Mouse (Mus musculus): ENCODE results near the gene Zfp710.

The Zfp710 gene

DNA sequence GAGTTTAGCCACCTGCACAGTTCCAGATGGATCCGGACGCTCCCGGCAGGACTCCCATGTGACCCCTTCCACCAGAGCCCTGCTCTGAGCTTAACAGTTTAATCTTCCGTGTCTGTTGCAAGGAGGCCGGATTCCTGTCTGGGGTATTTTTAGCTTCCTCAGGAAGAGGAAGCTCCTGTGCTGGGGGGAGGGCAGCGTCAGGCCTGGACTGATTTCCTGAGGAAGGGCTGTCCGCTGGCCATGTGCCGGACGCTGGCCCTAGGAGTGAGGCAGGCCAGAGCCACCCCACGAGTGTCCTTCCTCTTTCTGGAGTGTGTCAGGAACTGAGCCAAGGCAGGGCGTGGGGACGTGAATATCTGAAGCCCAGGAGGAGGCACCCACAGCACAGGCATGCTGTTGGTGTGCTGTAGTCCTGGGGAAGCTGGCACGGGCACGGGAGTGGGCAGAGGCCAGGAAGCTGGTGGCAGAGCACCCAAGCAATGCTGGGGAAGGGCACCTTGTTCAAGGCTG lies 54.2 kb downstream of the Zfp710 start:
- DNase-seq (ENCODE audit: low spot score in 2 of 2): peak; percentile 95 to 98

DNA sequence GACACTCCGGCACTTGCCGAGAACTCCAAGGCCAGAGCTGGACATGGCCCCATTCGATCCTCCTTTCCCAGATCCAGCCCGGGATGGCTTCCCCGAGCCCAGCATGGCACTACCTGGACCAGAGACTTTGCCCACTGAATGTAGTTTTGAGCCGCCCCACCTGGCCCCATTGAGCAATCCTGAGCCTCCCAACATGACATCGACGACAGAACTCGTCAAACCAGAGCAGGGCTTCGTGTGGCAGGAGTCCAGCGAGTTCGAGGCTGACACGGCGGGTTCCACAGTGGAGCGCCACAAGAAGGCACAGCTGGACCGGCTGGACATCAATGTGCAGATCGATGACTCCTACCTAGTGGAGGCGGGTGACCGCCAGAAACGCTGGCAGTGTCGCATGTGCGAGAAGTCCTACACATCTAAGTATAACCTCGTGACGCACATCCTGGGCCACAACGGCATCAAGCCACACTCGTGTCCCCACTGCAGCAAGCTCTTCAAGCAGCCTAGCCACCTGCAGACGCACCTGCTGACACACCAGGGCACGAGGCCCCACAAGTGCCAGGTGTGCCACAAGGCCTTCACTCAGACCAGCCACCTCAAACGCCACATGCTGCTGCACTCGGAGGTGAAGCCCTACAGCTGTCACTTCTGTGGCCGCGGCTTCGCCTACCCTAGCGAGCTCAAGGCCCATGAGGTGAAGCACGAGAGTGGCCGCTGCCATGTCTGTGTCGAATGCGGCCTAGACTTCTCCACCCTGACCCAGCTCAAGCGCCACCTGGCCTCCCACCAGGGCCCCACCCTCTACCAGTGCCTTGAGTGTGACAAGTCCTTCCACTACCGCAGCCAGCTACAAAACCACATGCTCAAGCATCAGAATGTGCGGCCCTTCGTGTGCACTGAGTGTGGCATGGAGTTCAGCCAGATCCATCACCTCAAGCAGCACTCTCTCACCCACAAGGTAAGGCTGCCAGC lies 57.3 kb downstream of the Zfp710 start:
- no peak for DNase-seq (ENCODE audit: low spot score in 2 of 2)

DNA sequence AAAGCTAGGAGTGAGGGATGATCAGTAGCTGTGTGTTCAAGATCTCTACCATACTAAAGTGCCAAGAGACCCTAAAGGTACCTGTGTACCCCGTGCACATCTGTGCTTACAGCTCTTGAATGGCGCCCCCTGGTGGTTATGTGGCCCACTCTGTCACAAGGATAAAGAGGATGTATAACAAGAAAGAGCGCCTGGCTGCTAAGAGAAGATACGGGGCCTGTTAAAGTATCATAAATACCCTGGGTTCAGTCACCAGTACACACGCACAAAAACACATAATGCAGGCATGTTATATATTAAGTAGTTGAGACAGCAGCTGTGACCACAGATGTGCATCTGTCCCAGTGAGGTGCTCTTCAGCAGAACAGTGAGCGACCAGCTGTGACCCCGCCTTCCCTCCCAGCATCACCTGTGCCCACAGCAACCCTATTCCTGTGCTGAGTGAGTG lies 59.9 kb downstream of the Zfp710 start:
- no peak for DNase-seq (ENCODE audit: low spot score in 2 of 2)

DNA sequence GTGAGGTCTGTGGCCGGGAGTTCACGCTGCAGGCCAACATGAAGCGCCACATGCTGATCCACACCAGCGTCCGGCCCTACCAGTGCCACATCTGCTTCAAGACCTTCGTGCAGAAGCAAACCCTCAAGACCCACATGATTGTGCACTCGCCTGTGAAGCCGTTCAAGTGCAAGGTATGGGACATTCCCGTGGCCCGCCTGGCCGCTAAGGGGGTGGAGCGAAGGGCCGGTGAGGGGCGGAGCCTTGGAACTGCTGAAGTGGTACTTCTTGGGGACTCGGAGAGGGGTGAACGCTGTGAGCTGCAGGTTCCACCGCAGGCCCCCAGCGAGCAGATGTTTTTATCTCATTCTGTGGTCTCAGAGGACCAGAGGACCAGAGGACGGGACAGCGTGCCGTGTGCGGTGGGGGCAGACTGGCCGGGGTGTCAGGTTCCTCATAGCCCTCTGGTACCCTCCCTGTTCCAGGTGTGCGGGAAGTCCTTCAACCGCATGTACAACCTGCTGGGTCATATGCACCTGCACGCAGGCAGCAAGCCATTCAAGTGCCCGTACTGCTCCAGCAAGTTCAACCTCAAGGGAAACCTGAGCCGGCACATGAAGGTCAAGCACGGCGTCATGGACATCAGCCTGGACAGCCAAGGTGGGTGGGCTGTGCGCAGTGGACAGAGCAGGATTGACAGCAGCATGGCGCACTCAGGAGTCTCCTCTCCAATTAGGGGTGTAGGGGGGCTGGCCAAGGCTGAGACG lies 61.5 kb downstream of the Zfp710 start:
- no peak for DNase-seq (ENCODE audit: low spot score in 2 of 2)

DNA sequence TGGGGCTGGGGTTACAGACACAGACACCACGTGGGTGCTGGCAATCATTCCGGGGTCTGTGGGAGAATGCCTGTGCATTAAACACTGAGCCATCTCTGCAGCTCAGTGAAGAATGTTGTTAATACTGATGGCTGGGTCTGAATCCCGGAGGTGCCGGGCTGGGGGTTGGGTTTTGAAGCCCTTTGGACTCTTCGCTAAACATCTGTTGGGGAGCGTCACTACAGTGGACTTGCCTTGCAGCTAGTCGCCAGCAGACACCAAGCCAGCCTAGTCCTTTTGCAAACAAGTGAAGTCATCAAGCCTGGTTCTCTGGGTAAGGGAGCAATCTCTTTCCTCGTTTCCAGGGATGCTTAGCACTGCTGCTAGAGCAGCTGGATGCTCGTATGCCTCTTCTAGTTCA lies 63.6 kb downstream of the Zfp710 start:
- DNase-seq (ENCODE audit: low spot score in 2 of 2): no peak

DNA sequence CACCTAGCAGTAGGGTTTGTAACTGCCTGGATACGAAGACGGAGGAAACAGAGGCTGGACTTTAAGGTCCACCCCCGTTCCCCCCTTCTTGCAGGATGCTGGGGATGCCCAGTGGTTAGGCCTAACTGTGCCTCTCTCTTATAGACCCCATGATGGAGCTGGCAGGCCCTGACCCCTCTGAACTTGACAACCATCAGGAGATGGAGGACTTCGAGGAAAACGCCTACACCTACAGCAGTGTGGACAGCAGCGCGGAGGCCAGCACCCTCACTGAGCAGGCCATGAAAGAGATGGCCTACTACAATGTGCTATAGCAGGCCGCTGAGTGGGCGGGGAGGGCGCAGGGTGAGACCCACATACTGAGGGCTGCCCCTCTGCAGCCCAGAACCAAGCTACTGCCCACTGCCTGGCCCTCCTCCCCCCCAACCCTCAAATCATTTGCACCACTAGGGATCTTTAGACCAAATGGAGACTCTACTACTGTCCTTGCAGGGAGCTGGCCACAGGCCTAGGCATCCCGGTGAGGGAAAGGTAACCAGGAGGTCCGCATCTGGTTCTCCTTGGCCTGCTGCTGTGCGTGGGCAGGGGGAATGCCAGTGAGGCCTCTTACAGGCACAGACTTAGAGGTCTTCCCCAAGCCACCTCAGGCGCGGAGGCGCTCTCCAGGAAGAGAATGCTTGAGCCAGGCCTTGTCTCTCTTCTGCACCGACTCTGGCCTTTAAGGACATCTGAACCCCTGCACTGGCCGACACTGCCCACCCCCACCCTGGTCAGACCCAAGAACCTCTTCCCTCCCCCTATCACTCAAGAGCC lies 65.8 kb downstream of the Zfp710 start:
- DNase-seq (ENCODE audit: low spot score in 2 of 2): no peak

DNA sequence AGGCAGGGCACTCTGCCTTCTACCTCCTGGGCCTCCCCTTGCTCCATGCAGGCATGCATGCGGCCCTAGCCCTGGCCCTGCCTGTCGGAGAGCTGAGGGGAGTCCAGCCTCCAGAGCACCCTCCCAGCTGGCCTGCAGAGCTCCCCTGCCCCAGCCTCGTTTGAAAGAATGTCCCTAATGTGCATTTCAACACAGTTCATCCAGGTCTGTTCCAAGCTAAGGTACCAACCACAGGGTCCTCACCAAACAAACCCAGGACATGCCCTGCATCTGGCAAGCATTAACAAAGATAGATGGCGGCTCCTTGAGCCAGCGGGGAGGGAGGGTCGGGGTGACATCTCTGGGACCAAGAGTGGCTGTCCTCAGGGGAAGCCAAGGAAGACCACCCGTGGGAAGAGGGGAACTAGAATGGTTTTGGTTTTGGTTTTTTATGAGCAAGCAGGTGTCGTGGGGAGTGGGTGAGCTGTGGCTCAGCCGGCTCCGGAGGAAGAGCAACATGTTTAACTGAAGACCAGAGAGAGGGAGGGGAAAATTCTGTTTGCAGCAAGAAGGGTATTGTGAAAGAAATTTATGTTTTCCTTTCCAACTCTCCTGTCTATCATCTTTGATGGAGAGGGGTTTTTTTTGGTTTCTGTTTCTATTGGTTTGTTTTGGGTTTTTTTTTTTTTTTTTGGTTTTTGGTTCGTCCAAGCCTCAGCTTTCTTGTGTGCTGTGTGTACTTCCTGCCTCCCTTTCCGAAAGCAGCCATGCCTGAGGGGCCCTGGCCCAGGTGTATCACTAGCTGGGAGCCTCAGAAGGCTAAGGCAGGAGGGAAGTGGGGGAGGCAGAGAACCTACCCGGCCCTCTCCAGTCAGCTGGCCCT lies 66.6 kb downstream of the Zfp710 start:
- DNase-seq (ENCODE audit: low spot score in 2 of 2): no peak

DNA sequence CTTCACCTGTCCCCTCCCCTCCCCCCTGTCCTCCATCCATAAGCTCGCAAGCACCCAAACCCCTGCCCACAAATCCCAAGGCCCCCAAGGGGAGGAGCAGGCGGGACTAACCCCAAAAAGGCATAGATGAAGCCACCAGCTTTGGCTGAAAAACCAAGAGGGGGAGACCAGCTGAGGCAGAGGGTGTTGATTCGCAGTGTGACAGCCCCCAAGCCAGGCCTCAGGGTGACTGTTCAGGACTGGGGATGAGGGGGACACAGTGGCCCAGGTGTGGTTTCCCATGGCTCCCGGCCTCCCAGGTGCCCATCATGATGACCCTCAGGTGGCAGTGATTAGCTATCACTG lies 67.2 kb downstream of the Zfp710 start:
- no peak for DNase-seq (ENCODE audit: low spot score in 2 of 2)

DNA sequence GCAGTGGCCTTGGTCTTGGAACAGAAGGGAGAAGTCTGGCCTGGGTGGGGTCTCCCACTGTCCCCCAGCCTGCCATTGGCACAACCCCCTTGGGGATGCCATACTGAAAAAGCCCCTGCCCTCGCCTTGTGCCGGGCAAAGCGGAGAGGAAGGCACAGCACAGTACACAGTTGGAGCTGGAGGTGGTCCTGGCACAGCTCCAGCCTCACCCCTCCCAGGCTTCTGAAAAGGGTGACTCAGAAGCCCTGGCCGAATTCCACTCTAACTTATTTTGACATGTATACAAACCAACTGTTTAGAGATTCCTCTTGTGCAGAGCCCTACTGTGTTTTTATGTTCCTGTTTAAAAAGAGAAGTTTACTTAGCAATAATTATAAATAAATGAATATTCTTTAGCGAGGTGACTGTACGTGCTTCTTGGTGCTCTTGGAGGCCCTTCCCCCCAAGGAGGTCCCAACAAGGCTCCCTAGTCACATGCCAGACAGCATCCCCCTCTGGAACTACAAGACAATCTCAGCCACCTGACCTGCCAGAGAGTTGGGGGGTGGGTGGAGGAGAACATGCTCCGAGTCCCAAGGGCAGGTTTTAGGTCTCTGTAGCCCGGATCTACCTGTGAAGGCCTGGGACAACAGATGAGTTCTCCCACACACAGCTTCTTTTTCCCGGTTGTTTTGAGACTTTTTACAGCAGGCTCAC lies 67.9 kb downstream of the Zfp710 start:
- peak in 1 of 2 experiments; percentile 54 for DNase-seq (ENCODE audit: low spot score in 2 of 2)

DNA sequence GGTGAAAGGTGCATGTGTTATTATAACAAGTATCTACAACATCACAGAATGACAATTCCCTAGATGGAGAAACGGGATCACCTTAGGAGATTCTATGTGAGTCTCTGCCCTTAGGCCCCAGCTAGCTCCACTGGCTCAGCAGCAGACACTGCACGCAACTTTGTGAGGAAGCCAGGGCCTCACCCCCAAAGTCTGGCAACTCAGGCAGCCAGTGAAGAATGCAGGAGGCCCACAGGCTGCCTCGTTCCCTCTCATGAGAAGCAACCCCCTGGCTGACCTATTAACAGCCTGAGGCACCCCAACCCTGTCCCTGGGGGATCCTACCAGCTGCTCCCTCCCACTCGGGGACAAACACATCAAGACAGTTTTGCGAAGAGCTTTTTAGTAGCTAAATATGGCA lies 69.9 kb downstream of the Zfp710 start:
- DNase-seq (ENCODE audit: low spot score in 2 of 2): no peak

DNA sequence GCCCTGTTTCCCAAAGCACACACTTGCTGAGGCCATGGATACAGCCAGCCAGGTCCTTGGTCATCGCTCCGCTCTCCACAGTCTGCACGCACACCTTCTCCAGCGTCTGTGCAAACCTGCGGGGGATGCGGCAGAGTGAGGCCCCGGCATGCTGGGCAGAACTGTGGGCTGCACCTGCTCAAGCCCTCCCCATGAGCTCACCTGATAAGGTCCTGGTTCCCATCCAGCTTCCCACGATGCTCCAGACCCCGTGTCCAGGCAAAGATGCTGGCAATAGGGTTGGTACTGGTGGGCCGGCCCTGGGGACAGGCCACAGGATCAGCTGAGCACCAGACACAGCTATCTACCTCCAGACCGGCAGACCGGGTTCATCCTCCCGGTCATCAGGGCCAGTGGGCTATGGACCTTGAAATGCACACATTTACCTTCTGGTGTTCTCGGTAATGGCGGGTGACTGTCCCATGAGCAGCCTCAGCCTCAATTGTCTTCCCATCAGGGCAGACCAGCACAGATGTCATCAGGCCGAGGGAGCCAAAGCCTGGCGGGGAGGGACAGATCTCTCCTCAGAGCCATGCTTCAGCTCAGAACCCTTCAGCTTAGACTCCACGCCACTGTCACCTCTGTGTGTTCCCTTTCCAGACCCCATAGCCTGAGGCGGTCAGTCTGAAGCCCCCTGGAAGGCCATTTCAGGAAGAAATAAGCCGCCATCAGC lies 71.1 kb downstream of the Zfp710 start:
- DNase-seq (ENCODE audit: low spot score in 2 of 2): no peak

DNA sequence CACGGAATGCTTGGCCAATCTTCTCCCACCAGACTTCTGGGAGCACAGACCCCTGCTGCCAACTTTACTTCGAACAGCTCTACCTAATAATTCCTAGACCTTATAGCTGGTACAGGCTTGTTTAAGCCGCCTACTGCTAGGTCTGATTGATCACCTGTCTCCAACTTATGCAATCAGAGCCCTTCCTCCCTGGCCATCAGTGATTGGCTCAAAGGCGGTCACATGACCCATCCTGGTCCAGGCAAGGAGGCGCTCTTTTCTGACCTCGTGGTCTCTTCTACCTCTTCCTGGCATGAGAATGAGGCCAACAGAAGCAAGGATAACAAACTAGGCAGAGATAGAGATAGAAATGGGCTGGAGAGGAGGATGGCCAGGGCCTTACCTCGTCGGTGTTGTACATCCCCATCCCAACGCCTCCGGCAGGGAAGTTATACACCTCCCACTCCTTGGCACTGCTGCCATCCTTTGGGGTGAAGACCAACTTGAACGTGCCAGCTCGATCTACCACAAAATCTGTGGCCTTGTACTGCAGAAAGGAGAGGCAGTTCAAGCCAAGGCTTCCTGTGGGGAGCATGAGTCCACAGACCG lies 73.9 kb downstream of the Zfp710 start:
- no peak for DNase-seq (ENCODE audit: low spot score in 2 of 2)

DNA sequence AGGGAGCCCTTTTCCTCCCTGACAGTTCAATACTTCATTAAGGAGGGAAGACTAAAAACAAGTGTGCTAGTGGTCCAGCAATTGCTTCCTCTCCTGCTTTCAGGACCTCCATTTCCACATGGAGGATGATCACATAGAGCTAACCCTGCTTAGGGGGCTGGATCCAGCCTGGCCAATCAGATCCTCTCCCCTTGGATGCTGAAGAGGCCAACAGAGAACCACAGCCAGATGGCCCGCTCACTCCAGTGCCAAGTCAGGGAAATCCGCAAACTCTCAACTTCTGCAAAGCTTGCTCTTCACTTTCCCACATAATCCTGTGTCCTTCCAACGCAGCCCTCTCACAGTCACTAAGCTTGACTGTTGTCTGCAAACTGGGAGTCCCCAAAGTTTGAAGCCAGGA lies 78.7 kb downstream of the Zfp710 start:
- no peak for DNase-seq (ENCODE audit: low spot score in 2 of 2)

DNA sequence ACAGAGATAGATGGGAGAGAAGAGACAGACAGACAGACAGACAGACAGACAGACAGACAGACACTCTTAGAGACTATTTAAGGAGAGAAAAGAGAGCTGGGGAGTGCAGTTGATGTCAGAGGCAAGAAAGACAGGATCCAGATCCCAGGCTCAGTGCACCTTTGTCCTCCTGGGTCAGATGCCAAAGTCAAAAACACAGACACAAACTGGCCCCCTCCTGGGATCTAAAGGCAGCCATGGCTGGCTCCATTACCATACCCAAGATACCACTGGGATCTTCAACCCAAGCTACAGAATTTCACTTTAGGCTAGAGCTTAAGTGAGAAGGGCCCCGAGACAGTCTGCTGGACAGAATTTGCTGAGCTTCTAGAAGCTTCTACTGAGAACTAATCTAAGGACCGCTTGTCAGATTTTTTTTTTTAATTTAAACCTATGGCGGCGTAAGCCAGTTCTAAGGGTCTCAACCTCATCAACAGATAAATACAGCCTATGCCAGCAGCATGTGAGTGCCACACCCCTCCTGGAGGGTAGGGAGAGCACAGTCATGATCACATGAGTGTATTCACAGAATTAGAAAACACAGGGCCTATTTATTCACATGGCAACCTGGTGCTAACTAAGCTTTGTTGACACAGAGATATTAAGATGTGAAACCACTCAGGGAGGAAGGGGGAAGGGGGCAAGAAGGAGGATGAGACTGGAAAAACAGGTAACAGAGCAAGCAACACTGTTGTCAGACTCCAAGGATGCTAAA lies 81.2 kb downstream of the Zfp710 start:
- no peak for DNase-seq (ENCODE audit: low spot score in 2 of 2)

DNA sequence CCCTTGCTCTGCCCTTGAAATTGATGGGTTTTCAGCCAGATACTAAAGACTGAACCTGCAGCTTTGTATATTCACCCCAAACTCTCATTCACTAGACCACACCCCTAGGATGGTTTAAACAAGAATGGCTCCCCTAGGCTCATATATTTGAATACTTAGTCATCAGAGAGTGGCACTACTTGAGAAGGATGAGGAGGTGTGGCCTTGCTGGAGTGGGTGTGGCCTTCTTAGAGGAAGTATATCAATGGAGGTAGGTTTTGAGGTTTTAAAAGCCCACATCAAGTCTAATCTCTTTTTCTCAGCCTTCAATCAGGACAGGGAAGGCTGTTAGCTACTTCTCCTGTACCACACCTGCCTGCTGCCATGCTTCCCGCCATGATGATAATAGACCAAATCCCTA lies 81.8 kb downstream of the Zfp710 start:
- no peak for DNase-seq (ENCODE audit: low spot score in 2 of 2)

DNA sequence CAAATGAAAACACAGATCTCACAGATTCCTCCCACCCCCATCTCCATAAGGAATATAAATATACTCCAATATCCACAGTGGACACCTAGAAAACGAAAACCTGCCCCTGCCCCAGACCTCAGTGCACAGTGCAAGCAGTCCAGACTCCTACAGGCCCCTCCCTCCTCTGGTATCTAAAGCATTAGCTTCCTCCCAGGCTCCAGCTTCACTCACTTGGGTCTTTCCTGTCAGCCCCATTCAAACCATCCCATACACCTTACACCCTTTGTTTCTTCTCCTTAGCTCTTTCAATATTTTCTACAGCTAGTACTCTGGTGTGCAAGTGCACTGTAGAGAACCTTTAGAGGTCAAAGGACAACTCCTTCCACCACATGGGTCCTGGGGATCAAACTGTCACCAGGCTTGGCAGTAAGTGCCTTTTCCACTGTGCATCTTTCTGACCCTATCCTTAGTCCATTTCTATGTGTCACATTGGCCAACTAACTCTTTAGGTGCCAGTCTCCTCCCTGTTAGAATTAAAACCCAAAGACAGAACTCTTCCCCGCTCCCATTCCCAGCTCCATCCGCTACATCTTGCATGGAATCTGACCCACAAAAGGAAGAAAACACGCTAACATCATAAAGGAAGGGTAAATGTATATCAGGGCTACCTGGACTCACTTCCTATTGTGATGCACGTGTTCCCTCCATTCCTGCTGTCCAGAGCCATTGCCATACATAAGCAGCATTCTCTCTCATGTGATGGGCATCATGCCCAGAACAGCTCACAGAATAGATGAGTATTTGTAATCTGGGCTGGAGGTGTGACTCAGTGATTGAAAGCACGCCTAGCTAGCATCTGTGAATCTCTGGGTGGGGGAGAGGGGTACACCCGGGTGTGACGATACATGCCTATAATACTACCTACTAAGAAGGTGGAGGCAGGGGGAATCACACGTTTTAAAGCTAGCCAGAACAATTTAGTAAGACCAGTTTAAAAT lies 86.7 kb downstream of the Zfp710 start:
- no peak for DNase-seq (ENCODE audit: low spot score in 2 of 2)

DNA sequence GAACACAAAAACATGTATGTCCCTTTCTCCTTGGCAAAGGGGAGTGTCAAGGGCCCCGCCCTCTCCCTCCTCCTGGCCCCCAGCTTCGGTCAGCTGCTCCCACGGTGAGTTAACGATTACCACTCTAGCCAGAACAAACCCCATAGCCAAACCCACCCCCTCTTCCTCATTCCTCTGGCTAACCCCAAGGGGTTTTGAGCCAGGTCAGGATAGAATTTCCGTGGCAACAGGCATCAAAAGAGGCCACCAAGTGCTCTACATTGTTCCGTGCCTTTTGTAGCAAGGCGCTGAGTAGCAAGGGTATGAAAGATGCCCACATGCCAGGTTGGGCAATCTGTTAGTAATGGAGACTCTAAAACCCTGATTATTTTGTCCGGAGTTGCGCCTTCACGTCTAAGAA lies 89.4 kb downstream of the Zfp710 start:
- DNase-seq (ENCODE audit: low spot score in 2 of 2): peak; percentile 72 to 74
